Mouse (Mus musculus) brown adipose tissue, adult 24 weeks (tissue): ENCODE measurements around the gene Dnajc16. TPM values are rescaled to one million over a fixed set of nuclear protein-coding genes. Genes with fewer than 3 reads are reported as not detected.
"Not testable (repeated sequence)": the region's sequence is repeated elsewhere in the genome, so short reads cannot be mapped to it uniquely, and the experiment has no call there.

Experiments
- H3K27ac ChIP-seq: fragments of 200-500 bp; replicated peaks from 2 replicates; pipeline ENCODE4 v1.5.1; 2012; ENCODE audit warnings: low read depth, mild to moderate bottlenecking, low read length
- H3K4me1 ChIP-seq: fragments of 200-500 bp; 2 replicates; pipeline ENCODE4 v1.6.1; 2012; ENCODE audit warnings: low read length, mixed read lengths; ENCODE audit not compliant: control insufficient read depth, insufficient read depth, insufficient read length
- H3K4me3 ChIP-seq: fragments of 200-500 bp; 2 replicates; pipeline ENCODE4 v1.5.1; 2012; ENCODE audit warnings: low read depth, mild to moderate bottlenecking, low read length, moderate library complexity; ENCODE audit not compliant: insufficient read depth
- polyA plus RNA-seq: library from polyadenylated mRNA; stranded (reverse); fragments of >200 nt; gene quantifications from 2 replicates; pipeline ENCODE4 v1.2.4, GENCODE M21; 2012; ENCODE audit not compliant: missing spikeins, insufficient read depth, insufficient read length

Dnajc16 gene
- polyA plus RNA-seq, 1 experiment = 6.4 TPM

GRCm38 (mm10) chr4:141787046-141787445 lies 3.7 kb downstream of the Dnajc16 start:
- peaks cover 15% of the 10 kb centered on the region for H3K4me1 ChIP-seq
- no peak overlapping the region for H3K4me3 ChIP-seq
- 0 out of 2 replicates have a peak overlapping the region, but pooled peaks have one; percentile 1 for H3K27ac ChIP-seq

- Histone ChIP-seq H3K4me3 (no peak overlapping the region), H3K4me1 (peaks cover 15% of the 10 kb centered on the region), H3K27ac (no peak overlapping the region)
Observed at GRCm38 (mm10) chr4:141786141-141786540, 4.6 kb downstream of the Dnajc16 start.

GRCm38 (mm10) chr4:141784835-141785234 lies 5.9 kb downstream of the Dnajc16 start:
- H3K27ac ChIP-seq = no peak overlapping the region
- H3K4me3 ChIP-seq = no peak overlapping the region
- peaks cover 15% of the 10 kb centered on the region for H3K4me1 ChIP-seq

- H3K27ac ChIP-seq = no peak overlapping the region
- no peak overlapping the region for H3K4me3 ChIP-seq
- peaks cover 3% of the 10 kb centered on the region for H3K4me1 ChIP-seq
Observed at GRCm38 (mm10) chr4:141781201-141781985, 9.3 kb downstream of the Dnajc16 start.

GRCm38 (mm10) chr4:141779828-141780227 lies 10.9 kb downstream of the Dnajc16 start:
- Histone ChIP-seq H3K4me1 (no peaks in the 10 kb centered on the region), H3K4me3 (no peak overlapping the region)

GRCm38 (mm10) chr4:141773019-141773418 lies 17.7 kb downstream of the Dnajc16 start:
- H3K4me3 ChIP-seq, H3K4me1 ChIP-seq, H3K27ac ChIP-seq: not testable (repeated sequence)

More at GRCm38 (mm10) chr4:141779828-141780227, 10.9 kb downstream of the Dnajc16 start:
- no peak overlapping the region for H3K27ac ChIP-seq

GRCm38 (mm10) chr4:141771823-141772222 lies 18.9 kb downstream of the Dnajc16 start:
- Histone ChIP-seq H3K27ac (no peak overlapping the region), H3K4me1 (peaks cover 3% of the 10 kb centered on the region; the same call in 1 of the 2 replicates), H3K4me3 (no peak overlapping the region)

- H3K27ac ChIP-seq = no peak overlapping the region
- no peak overlapping the region for H3K4me3 ChIP-seq
- peaks cover 3% of the 10 kb centered on the region; the same call in 1 of the 2 replicates for H3K4me1 ChIP-seq
Observed at GRCm38 (mm10) chr4:141769501-141770160, 21.1 kb downstream of the Dnajc16 start.

GRCm38 (mm10) chr4:141767353-141768036 lies 23.2 kb downstream of the Dnajc16 start:
- no peak overlapping the region for H3K4me3 ChIP-seq
- peak overlapping the region; percentile 77 for H3K27ac ChIP-seq
- H3K4me1 ChIP-seq = peaks cover 3% of the 10 kb centered on the region; the same call in 1 of the 2 replicates

- peak overlapping the region; percentile 77 for H3K27ac ChIP-seq
- H3K4me1 ChIP-seq = peaks cover 3% of the 10 kb centered on the region; the same call in 1 of the 2 replicates
- H3K4me3 ChIP-seq = no peak overlapping the region
Observed at GRCm38 (mm10) chr4:141766668-141767352, 23.9 kb downstream of the Dnajc16 start.

- Histone ChIP-seq H3K4me3 (no peak overlapping the region), H3K27ac (peak overlapping the region; percentile 77), H3K4me1 (peaks cover 3% of the 10 kb centered on the region; the same call in 1 of the 2 replicates)
Observed at GRCm38 (mm10) chr4:141766316-141766667, 24.4 kb downstream of the Dnajc16 start.

GRCm38 (mm10) chr4:141765008-141765407 lies 25.7 kb downstream of the Dnajc16 start:
- peaks cover 3% of the 10 kb centered on the region; the same call in 1 of the 2 replicates for H3K4me1 ChIP-seq
- H3K27ac ChIP-seq = no peak overlapping the region
- H3K4me3 ChIP-seq = no peak overlapping the region

GRCm38 (mm10) chr4:141763476-141763875 lies 27.3 kb downstream of the Dnajc16 start:
- no peak overlapping the region for H3K4me3 ChIP-seq

GRCm38 (mm10) chr4:141762102-141762598 lies 28.6 kb downstream of the Dnajc16 start:
- Histone ChIP-seq H3K27ac (no peak overlapping the region), H3K4me1 (peaks cover 1% of the 10 kb centered on the region; the same call in 1 of the 2 replicates), H3K4me3 (no peak overlapping the region)

More at GRCm38 (mm10) chr4:141763476-141763875, 27.3 kb downstream of the Dnajc16 start:
- Histone ChIP-seq H3K27ac (no peak overlapping the region), H3K4me1 (peaks cover 3% of the 10 kb centered on the region; the same call in 1 of the 2 replicates)
